Mouse (Mus musculus): ENCODE measurements around the gene Rcbtb2. TPM values are rescaled to one million over a fixed set of nuclear protein-coding genes. Genes with fewer than 3 reads are reported as not detected.

Rcbtb2 gene
- total and polyA plus RNA-seq, 2 experiments from 2014 or later, result 58.3 to 64.9 TPM

DNA sequence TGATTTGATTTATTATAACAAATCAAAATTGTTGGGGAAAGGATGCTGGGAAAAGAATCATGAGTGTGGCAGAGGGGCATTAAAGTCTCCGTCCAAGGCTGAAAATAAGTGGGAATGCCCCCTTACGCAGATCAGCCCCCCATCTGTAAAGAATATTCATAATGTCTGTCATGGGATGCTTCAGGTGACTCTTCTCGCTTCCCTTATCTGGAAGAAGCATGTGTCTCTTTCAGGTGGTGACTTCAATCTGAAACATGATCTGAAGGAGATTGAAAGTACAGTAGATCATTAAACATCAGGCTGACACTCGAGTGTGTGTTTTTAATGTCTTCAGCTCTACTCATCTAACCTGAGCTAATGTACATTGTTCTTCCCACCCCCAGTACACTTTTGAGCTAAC lies 22.7 kb downstream of the Rcbtb2 start:
- DNase-seq (ENCODE audit: low spot score) (no peak), ATAC-seq (no peak)
- no peak for TF ChIP-seq CTCF (IDR thresholded peaks at IDR 0.05; ENCODE audit: low read depth)
- Histone ChIP-seq H3K4me1 (ENCODE audit: insufficient read depth, low read length) (peaks cover 11% of the 10 kb centered on the region; the same call in 1 of the 2 replicates), H3K4me3 (ENCODE audit: low read length) (no peak overlapping the region), H3K36me3 (ENCODE audit: insufficient read depth, low read length) (no peaks in the 10 kb centered on the region), H3K9ac (replicated peaks; ENCODE audit: low read length) (no peak overlapping the region), H3K4me2 (ENCODE audit: low read depth, low read length) (no peak overlapping the region), H3K9me3 (ENCODE audit: low read length) (no peaks in the 10 kb centered on the region), H3K27me3 (ENCODE audit: insufficient read depth, low read length) (no peaks in the 10 kb centered on the region), H3K27ac (no peak overlapping the region)
- 94% methylated on average over 4 of the region's 4 CpGs for WGBS

DNA sequence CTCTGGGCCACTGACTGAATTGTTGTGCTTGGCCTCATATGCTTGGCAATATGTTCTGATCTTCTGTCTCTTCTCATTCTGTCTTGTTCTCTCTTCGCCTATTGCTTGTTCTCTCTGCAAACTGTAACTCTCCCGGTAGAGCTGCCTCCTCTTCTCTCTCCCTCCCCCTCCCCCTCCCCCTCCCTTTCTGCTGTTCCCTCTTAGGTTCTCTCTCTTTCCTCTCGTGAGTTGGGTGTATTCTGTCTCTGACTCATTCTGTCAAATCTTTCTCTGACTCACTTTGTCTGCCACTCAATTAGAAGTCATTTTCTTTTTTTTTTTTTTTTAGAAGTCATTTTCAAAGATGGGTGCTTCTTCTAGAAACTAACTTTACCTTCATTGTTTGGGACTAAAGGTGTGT lies 23.9 kb downstream of the Rcbtb2 start:
- no peak overlapping the region for H3K4me3 ChIP-seq (ENCODE audit: low read length)
- 73% methylated on average over 3 of the region's 3 CpGs for WGBS

DNA sequence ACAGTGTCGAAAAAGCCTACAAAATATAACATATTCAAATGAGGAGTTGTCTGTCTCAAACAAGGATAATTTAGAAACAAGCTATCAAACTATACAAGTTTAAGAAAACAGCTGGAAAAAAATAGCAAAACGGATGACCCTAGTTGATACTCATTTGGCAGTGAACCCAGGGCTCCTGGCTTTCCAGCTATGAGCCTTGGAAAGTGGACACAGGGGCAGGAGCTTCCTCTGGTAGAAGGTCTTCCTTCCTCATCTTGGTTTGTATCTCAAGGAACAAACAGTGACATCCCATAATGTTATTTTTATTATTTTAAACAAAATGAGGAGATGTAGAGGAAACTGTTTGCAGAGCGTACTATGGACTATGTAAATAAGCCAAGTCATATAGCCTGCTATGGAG lies 25.3 kb downstream of the Rcbtb2 start:
- Histone ChIP-seq H3K4me3 (ENCODE audit: low read length) (no peak overlapping the region), H3K9me3 (ENCODE audit: low read length) (no peaks in the 10 kb centered on the region), H3K4me1 (ENCODE audit: insufficient read depth, low read length) (peaks cover 11% of the 10 kb centered on the region; the same call in 1 of the 2 replicates), H3K4me2 (ENCODE audit: low read depth, low read length) (no peak overlapping the region), H3K36me3 (ENCODE audit: insufficient read depth, low read length) (no peaks in the 10 kb centered on the region), H3K9ac (replicated peaks; ENCODE audit: low read length) (no peak overlapping the region), H3K27ac (no peak overlapping the region), H3K27me3 (ENCODE audit: insufficient read depth, low read length) (no peaks in the 10 kb centered on the region)
- DNase-seq (ENCODE audit: low spot score), result no peak
- WGBS, result 84% methylated on average over 3 of the region's 3 CpGs
- ATAC-seq, result no peak
- TF ChIP-seq CTCF (IDR thresholded peaks at IDR 0.05; ENCODE audit: low read depth), result no peak

More for the DNA sequence above, 23.9 kb downstream of the Rcbtb2 start:
- Histone ChIP-seq H3K36me3 (ENCODE audit: insufficient read depth, low read length) (no peaks in the 10 kb centered on the region), H3K4me2 (ENCODE audit: low read depth, low read length) (no peak overlapping the region), H3K4me1 (ENCODE audit: insufficient read depth, low read length) (peaks cover 11% of the 10 kb centered on the region; the same call in 1 of the 2 replicates), H3K27ac (no peak overlapping the region), H3K9me3 (ENCODE audit: low read length) (no peaks in the 10 kb centered on the region), H3K27me3 (ENCODE audit: insufficient read depth, low read length) (no peaks in the 10 kb centered on the region), H3K9ac (replicated peaks; ENCODE audit: low read length) (no peak overlapping the region)
- DNase-seq (ENCODE audit: low spot score), result no peak
- ATAC-seq, result no peak
- TF ChIP-seq CTCF (IDR thresholded peaks at IDR 0.05; ENCODE audit: low read depth), result no peak

DNA sequence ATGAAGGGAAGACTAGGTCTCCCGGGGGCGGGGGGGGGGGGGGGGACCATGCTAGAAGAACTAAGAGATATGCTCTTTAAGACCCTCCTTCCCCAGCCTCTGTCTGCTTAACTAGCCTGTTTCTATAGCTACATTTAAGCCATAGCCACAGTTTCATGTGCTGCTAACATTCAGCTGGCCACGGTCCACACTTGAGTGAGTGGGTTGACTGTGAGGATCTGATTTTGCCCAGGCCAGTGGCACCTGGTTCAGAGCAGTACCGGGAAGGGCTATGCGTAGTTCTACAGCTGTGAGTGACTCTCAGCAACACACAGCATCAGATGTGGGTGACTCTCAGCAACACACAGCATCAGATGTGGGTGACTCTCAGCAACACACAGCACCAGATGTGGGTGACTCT lies 38.5 kb downstream of the Rcbtb2 start:
- no peaks in the 10 kb centered on the region for H3K9me3 ChIP-seq (ENCODE audit: low read length)
- no peak for TF ChIP-seq CTCF (IDR thresholded peaks at IDR 0.05; ENCODE audit: low read depth)
- no peak overlapping the region for H3K4me3 ChIP-seq (ENCODE audit: low read length)
- H3K27me3 ChIP-seq (ENCODE audit: insufficient read depth, low read length), result no peaks in the 10 kb centered on the region
- peaks cover 22% of the 10 kb centered on the region; the same call in 1 of the 2 replicates for H3K36me3 ChIP-seq (ENCODE audit: insufficient read depth, low read length)
- DNase-seq (ENCODE audit: low spot score) (no peak), ATAC-seq (no peak)
- H3K4me1 ChIP-seq (ENCODE audit: insufficient read depth, low read length), result no peaks in the 10 kb centered on the region
- H3K27ac ChIP-seq, result no peak overlapping the region
- WGBS, result 95% methylated on average over 5 of the region's 5 CpGs
- no peak overlapping the region for H3K9ac ChIP-seq (replicated peaks; ENCODE audit: low read length)
- H3K4me2 ChIP-seq (ENCODE audit: low read depth, low read length), result no peak overlapping the region

DNA sequence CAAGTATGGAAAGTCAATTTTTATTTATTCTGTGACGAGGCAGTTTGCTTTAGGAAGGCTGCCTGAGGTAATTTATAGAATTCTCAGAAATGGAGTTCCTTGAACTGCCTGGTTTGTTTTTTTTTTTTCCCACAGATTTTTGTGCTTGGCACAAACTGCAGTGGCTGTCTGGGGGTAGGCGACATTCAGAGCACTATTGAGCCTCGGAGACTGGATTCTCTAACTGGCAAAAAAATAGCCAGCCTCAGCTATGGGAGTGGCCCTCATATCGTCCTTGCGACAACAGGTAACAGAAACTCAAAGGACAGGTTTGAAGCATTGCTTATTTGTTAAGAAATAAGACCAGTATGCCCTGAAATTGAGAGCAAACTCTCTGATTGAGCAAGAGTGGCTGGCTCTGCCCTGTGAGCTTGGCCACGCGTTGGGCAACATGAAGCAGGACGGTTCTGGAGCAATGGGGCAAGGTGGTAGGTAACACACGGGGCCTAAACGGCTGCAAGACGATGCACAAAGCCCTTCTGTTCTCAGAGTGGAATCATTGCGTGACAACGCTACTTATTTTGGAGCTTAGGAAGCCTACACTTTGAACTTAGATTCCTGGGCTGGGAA lies 39.5 kb downstream of the Rcbtb2 start:
- Histone ChIP-seq H3K27ac (no peak overlapping the region), H3K4me1 (ENCODE audit: insufficient read depth, low read length) (no peaks in the 10 kb centered on the region), H3K4me3 (ENCODE audit: low read length) (no peak overlapping the region), H3K9me3 (ENCODE audit: low read length) (no peaks in the 10 kb centered on the region), H3K9ac (replicated peaks; ENCODE audit: low read length) (no peak overlapping the region), H3K4me2 (ENCODE audit: low read depth, low read length) (no peak overlapping the region), H3K36me3 (ENCODE audit: insufficient read depth, low read length) (peaks cover 22% of the 10 kb centered on the region; the same call in 1 of the 2 replicates), H3K27me3 (ENCODE audit: insufficient read depth, low read length) (no peaks in the 10 kb centered on the region)
- DNase-seq (ENCODE audit: low spot score) (no peak), ATAC-seq (no peak)
- no peak for TF ChIP-seq CTCF (IDR thresholded peaks at IDR 0.05; ENCODE audit: low read depth)
- WGBS, result 90% methylated on average over 13 of the region's 13 CpGs

DNA sequence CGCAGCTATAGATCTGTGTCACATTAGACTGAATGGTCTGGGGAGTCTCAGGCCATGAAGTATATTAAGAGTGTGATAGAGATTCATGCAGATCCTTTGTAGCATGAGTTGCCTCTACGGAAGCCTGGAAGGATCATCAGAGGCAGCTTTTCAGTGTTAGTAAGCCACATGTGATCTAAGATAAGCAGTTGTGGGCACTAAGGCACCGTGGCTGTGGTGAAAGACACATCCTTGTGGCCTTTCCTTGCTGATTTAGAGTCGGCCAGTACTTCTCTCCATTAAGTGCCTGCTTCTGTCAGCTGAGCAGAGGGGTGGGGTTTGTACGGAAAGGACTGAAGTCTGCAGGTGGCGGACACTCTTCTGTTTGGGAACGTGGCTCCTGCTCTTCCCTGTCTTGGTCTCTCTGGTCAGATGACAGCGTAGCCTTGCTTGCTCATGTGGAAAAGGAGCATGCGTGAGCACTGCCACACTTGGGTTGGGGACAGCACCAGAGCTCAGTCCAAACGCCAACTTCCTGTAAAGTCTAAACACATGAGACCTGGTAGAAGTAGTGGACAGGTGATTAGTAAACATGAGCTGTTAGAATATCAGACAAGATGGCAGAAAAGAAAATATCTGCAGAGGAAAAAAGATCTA lies 40.6 kb downstream of the Rcbtb2 start:
- Histone ChIP-seq H3K36me3 (ENCODE audit: insufficient read depth, low read length) (peaks cover 32% of the 10 kb centered on the region; the same call in 1 of the 2 replicates), H3K4me2 (ENCODE audit: low read depth, low read length) (no peak overlapping the region), H3K9me3 (ENCODE audit: low read length) (no peaks in the 10 kb centered on the region), H3K27ac (no peak overlapping the region), H3K9ac (replicated peaks; ENCODE audit: low read length) (no peak overlapping the region), H3K4me3 (ENCODE audit: low read length) (no peak overlapping the region), H3K27me3 (ENCODE audit: insufficient read depth, low read length) (no peaks in the 10 kb centered on the region), H3K4me1 (ENCODE audit: insufficient read depth, low read length) (no peaks in the 10 kb centered on the region)
- no peak for TF ChIP-seq CTCF (IDR thresholded peaks at IDR 0.05; ENCODE audit: low read depth)
- DNase-seq (ENCODE audit: low spot score), result no peak
- ATAC-seq, result no peak
- 92% methylated on average over 10 of the region's 10 CpGs for WGBS

DNA sequence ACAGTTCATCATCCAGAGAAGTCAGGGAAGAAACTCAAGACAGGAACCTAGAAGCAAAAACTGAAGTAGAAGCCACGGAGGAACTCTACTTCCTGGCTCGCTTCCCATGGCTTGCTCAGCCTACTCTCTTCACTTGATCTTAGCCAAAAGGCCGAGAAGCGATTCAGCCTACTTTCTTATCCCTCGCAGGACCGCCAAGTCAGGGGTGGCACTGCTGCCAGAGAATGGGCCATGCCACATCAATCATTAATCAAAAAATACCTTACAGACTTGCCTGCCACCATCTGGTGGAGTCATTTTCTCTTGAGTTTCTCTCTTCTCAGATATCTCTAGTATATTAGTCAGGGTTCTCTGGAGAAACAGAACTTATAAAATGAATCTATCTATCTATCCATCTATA lies 42.3 kb downstream of the Rcbtb2 start:
- Histone ChIP-seq H3K27me3 (ENCODE audit: insufficient read depth, low read length) (no peaks in the 10 kb centered on the region), H3K36me3 (ENCODE audit: insufficient read depth, low read length) (peaks cover 34% of the 10 kb centered on the region; the same call in 1 of the 2 replicates), H3K4me3 (ENCODE audit: low read length) (no peak overlapping the region), H3K27ac (no peak overlapping the region), H3K4me2 (ENCODE audit: low read depth, low read length) (no peak overlapping the region), H3K4me1 (ENCODE audit: insufficient read depth, low read length) (no peaks in the 10 kb centered on the region), H3K9me3 (ENCODE audit: low read length) (no peaks in the 10 kb centered on the region), H3K9ac (replicated peaks; ENCODE audit: low read length) (no peak overlapping the region)
- DNase-seq (ENCODE audit: low spot score) (no peak), ATAC-seq (no peak)
- 93% methylated on average over 6 of the region's 6 CpGs for WGBS
- no peak for TF ChIP-seq CTCF (IDR thresholded peaks at IDR 0.05; ENCODE audit: low read depth)
